Mouse (Mus musculus): Measurements from ENCODE around the gene Gm13277.
"Not testable (repeated sequence)": the region's sequence is repeated elsewhere in the genome, so short reads cannot be mapped to it uniquely, and the experiment has no call there.

Gene Gm13277

DNA sequence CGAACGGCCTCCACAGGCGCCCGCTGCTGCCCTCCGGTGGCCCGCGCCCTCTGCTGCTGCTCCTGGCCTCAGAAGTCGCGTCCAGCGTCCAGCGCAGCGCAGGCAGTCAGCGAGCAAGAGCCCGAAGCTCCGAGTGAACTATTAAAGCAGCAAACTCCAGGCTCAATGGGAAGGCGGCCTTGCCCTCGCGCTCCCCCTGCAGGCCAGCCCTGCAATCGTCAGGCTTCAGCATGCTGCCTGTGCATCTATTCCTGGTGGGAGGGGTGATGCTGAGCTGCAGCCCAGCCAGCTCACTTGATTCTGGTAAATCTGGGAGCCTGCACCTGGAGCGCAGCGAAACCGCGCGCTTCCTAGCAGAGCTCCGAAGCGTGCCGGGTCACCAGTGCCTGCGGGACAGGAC lies at the start of gene Gm13277:
Gene Gm13277, plus strand, starts transcription at position 231 of the 400 bp plus-strand sequence.
- DNase-seq (ENCODE audit: low read depth, low spot score), result not testable (repeated sequence)

DNA sequence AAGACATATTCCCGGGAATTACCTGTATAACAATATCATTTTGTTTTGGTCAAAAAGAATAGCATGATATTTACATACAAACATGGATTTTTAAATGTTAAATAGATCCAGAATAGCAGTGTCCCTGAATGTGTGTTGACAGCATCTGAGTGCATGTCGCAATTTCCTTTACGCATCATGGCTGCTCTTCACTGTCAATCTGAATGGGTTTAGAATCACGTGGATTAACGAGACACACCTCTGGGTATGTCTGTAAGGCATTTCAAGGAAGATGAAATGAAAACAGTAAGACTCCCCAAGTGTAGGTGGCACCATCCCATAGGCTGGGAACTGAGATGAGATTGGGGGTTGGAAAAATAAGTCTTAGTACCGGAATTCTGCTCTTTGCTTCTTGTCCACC lies 49.4 kb upstream of the Gm13277 start:
- DNase-seq (ENCODE audit: low read depth, low spot score), result no peak

DNA sequence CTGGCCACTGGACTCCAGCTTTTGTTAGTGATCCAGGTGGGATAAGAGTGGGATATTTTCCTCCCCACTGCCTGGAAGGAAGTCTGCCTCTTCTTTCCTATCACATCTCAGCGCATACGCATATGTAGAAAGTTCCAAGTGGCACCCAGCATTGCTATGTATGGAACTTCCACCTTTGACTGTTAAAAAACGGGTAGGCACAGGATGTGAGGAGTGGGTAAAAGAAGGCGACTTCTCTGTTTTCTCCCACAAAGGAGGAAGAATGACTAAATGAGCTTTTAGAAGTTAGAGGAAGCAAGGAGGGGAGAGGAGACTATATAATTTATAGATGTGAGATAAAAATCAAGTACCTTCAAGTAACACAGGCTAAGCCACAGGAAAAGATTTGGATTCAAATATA lies 47.0 kb upstream of the Gm13277 start:
- DNase-seq (ENCODE audit: low read depth, low spot score), result no peak

DNA sequence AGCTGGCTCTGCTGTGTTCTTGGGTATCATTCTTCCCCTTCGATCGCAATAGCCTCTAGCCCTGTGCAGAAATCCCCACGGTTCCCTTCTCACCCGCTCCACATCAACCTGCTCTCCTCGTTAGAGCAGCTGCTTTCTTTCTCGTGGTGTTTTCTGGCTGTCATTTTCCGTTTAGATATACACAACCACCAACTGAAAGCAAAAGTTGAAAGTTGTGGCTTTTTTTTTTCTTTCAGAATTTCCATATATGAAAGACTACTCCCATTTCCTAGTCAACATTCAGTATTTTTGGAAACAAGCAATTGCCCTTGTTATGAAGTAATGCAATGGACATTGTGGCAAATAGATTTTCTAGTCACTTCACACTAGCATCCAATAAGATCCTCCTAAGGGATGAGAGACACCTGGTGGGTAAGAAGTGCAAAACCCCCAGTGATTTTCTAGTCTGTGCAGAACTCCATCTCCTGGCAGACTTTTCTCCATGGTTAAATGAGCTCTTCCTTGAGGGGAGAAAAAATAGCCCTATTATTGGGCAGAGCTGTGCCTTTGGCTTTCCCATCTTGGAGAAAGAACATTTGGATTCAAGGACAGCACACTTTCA lies 45.6 kb upstream of the Gm13277 start:
- DNase-seq (ENCODE audit: low read depth, low spot score), result no peak

DNA sequence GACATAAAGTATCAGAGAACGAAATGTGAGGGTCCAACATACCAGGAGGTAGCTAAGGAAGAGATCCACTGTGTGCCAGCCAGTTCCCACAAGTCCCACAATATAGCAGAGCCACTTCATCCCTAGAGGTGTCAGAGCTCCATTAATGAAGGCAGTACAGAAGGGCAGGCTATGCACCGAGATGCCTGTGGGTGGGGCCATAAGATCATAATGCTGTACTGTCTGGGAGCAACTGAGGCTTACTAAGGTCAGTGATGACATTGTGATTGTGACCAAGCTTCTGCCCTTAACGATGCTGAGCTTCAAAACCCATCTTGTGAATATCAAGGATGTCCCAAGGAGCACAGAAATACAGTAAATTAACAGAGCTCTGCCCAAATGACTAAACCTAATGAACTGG lies 44.2 kb upstream of the Gm13277 start:
- DNase-seq (ENCODE audit: low read depth, low spot score), result no peak

DNA sequence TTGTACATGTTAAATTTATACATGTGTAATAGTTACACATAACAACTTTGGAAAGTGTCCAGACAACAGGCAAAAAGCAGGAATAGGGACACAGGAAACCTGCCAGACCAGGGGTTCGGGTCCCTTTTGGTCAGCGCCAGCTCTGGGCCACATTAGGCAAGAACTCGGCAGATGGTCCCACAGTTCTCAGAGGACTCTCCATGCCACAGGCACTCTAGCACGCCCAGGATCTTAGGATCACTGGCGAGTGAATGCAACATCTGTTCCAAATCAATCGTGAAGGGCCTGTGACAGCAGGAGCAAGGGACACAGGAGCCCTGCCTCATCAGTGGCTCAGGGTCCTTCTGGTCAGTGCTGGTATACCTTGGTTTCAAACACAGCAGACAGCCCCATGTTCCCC lies 38.5 kb upstream of the Gm13277 start:
- no peak for DNase-seq (ENCODE audit: low read depth, low spot score)

DNA sequence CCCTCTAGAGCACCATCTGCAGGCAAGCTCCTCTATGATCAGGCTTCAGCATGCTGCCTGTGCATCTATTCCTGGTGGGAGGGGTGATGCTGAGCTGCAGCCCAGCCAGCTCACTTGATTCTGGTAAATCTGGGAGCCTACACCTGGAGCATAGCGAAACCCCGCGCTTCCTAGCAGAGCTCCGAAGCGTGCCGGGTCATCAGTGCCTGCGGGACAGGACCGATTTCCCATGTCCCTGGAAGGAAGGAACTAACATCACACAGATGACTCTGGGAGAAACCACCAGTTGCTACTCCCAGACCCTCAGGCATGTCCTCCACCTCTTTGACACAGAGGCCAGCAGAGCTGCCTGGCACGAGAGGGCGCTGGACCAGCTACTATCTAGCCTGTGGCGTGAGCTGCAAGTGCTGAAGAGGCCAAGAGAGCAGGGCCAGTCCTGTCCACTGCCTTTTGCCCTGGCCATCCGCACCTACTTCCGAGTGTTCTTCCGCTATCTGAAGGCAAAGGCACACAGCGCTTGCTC lies 33.6 kb upstream of the Gm13277 start, which contains the start of gene Gm13271:
Gene Gm13271, plus strand, starts transcription at position 51 of the 523 bp plus-strand sequence.
- not testable (repeated sequence) for DNase-seq (ENCODE audit: low read depth, low spot score)

DNA sequence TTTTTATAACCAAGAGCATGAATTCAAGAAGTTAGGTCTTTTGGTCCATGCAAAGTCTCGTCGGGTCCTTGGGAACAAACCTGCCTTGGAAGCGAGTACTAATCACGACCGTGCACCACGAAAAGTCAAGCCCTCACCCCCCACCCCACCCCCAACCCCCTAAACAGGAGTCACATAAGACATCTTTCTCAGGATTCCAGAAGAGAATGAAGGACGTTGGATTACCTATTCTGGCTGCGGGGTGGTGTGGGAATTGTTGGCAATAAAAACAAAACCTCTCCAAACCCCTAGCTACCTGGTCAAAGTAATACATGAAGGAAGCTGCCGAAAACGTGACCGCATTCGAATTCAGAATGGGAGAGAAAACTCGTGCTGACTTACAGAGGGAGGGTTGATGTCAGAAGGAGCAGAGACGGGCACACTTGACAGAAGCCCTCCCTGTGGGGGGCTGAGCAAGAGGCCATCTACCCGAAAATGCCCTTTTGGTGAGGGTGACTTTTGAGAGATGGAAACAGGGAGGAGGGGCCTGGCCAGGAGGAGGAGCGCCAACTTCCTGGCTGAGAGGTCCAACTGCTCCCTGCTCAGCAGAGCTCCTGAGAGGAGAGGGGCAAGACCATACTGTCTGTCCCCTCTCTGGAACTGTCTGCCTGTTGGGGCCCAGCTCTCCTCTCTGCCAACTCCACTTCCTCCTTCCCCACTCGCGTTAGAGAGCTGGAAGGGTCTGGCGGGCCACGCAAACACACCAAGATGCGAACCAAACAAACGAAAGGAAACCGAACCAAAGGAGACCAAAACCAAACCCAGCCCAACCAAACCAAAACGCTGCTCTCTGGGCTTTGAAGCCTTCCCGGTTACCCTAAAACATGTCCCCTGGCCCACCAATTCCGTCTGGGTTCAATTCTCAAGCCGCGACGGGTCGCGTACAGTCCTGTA lies 31.6 kb upstream of the Gm13277 start:
- DNase-seq (ENCODE audit: low read depth, low spot score), result not testable (repeated sequence)

DNA sequence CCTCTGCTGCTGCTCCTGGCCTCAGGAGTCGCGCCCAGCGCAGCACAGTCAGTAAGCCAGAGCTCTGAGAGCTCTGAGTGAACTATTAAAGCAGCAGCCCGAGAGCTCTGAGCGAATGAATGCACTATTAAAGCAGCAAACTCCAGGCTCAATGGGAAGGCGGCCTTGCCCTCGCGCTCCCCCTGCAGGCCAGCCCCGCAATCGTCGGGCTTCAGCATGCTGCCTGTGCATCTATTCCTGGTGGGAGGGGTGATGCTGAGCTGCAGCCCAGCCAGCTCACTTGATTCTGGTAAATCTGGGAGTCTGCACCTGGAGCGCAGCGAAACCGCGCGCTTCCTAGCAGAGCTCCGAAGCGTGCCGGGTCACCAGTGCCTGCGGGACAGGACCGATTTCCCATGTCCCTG lies 30.8 kb upstream of the Gm13277 start:
- DNase-seq (ENCODE audit: low read depth, low spot score), result peak; percentile 80

DNA sequence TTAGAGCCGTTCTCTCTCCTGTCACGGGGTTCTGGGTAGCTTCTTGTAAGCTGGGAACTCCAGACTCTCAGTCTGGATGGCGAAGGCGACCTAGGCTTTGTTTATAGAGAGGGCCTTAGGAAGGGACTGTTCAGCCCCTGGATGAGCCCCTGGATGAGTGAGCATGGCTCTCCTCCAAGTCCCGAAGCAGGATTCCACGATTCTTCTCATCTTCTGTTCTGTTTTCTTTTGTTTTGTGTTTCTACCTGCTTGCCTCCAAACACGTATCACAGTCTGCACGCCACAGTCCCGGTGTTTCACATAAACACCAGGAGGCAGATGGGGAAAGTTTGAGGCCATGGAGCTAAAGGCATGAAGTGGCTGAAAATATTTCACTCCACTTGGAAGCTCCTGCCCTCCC lies 29.7 kb upstream of the Gm13277 start:
- not testable (repeated sequence) for DNase-seq (ENCODE audit: low read depth, low spot score)

DNA sequence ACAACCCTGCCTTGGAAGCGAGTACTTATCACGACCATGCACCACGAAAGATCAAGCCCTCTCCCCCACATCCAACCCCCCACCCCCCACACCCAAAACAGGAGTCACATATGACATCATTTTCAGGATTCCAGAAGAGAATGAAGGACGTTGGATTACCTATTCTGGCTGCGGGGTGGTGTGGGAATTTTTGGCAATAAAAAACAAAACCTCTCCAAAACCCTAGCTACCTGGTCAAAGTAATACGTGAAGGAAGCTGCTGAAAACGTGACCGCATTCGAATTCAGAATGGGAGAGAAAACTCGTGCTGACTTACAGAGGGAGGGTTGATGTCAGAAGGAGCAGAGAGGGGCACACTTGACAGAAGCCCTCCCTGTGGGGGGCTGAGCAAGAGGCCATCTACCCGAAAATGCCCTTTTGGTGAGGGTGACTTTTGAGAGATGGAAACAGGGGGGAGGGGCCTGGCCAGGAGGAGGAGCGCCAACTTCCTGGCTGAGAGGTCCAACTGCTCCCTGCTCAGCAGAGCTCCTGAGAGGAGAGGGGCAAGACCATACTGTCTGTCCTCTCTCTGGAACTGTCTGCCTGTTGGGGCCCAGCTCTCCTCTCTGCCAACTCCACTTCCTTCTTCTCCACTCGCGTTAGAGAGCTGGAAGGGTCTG lies 28.7 kb upstream of the Gm13277 start, which contains the start of gene Gm13283:
Gene Gm13283, plus strand, starts transcription at position 510 of the 659 bp plus-strand sequence.
- DNase-seq (ENCODE audit: low read depth, low spot score), result not testable (repeated sequence)

DNA sequence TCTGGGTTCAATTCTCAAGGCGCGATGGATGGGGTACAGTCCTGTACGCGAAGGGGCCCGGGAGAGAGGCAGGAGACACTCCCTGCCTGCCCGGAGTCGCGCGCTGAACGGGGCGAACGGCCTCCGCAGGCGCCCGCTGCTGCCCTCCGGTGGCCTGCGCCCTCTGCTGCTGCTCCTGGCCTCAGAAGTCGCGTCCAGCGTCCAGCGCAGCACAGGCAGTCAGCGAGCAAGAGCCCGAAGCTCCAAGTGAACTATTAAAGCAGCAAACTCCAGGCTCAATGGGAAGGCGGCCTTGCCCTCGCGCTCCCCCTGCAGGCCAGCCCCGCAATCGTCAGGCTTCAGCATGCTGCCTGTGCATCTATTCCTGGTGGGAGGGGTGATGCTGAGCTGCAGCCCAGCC lies 28.0 kb upstream of the Gm13277 start:
- DNase-seq (ENCODE audit: low read depth, low spot score), result peak; percentile 75

DNA sequence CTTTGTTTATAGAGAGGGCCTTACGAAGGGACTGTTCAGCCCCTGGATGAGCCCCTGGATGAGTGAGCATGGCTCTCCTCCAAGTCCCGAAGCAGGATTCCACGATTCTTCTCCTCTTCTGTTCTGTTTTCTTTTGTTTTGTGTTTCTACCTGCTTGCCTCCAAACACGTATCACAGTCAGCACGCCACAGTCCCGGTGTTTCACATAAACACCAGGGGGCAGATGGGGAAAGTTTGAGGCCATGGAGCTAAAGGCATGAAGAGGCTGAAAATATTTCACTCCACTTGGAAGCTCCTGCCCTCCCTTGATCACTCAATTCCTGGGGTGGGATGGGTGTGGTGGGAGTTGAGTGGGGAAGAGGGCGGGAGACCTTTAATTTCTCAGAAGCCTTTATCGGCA lies 26.7 kb upstream of the Gm13277 start:
- DNase-seq (ENCODE audit: low read depth, low spot score), result not testable (repeated sequence)

DNA sequence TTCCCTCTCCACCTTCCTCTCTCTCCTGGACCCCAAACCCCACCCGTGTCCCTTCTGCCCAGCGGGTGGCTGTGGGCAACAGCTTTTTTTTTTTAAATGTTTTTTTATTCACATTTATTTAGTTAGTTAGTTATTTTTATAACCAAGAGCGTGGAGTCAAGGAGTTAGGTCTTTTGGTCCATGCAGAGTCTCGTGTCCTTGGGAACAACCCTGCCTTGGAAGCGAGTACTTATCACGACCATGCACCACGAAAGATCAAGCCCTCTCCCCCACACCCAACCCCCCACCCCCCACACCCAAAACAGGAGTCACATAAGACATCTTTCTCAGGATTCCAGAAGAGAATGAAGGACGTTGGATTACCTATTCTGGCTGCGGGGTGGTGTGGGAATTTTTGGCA lies 26.1 kb upstream of the Gm13277 start:
- DNase-seq (ENCODE audit: low read depth, low spot score), result not testable (repeated sequence)

DNA sequence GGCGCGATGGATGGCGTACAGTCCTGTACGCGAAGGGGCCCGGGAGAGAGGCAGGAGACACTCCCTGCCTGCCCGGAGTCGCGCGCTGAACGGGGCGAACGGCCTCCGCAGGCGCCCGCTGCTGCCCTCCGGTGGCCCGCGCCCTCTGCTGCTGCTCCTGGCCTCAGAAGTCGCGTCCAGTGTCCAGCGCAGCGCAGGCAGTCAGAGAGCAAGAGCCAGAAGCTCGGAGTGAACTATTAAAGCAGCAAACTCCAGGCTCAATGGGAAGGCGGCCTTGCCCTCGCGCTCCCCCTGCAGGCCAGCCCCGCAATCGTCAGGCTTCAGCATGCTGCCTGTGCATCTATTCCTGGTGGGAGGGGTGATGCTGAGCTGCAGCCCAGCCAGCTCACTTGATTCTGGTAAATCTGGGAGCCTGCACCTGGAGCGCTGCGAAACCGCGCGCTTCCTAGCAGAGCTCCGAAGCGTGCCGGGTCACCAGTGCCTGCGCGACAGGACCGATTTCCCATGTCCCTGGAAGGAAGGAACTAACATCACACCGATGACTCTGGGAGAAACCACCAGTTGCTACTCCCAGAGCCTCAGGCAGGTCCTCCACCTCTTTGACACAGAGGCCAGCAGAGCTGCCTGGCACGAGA lies 24.9 kb upstream of the Gm13277 start:
- DNase-seq (ENCODE audit: low read depth, low spot score), result peak; percentile 43

DNA sequence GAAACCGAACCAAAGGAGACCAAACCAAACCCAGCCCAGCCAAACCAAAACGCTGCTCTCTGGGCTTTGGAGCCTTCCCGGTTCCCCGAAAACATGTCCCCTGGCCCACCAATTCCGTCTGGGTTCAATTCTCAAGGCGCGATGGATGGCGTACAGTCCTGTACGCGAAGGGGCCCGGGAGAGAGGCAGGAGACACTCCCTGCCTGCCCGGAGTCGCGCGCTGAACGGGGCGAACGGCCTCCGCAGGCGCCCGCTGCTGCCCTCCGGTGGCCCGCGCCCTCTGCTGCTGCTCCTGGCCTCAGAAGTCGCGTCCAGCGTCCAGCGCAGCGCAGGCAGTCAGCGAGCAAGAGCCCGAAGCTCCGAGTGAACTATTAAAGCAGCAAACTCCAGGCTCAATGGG lies 14.9 kb upstream of the Gm13277 start, which contains the start of gene Gm13290:
Gene Gm13290, plus strand, starts transcription at position 301 of the 400 bp plus-strand sequence.
- not testable (repeated sequence) for DNase-seq (ENCODE audit: low read depth, low spot score)

DNA sequence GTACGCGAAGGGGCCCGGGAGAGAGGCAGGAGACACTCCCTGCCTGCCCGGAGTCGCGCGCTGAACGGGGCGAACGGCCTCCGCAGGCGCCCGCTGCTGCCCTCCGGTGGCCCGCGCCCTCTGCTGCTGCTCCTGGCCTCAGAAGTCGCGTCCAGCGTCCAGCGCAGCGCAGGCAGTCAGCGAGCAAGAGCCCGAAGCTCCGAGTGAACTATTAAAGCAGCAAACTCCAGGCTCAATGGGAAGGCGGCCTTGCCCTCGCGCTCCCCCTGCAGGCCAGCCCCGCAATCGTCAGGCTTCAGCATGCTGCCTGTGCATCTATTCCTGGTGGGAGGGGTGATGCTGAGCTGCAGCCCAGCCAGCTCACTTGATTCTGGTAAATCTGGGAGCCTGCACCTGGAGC lies 11.8 kb upstream of the Gm13277 start, which contains the start of gene Gm13289:
Gene Gm13289, plus strand, starts transcription at position 301 of the 400 bp plus-strand sequence.
- DNase-seq (ENCODE audit: low read depth, low spot score), result not testable (repeated sequence)

DNA sequence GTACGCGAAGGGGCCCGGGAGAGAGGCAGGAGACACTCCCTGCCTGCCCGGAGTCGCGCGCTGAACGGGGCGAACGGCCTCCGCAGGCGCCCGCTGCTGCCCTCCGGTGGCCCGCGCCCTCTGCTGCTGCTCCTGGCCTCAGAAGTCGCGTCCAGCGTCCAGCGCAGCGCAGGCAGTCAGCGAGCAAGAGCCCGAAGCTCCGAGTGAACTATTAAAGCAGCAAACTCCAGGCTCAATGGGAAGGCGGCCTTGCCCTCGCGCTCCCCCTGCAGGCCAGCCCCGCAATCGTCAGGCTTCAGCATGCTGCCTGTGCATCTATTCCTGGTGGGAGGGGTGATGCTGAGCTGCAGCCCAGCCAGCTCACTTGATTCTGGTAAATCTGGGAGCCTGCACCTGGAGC lies 8.9 kb upstream of the Gm13277 start, which contains the start of gene Gm13272:
Gene Gm13272, plus strand, starts transcription at position 301 of the 400 bp plus-strand sequence.
- not testable (repeated sequence) for DNase-seq (ENCODE audit: low read depth, low spot score)

DNA sequence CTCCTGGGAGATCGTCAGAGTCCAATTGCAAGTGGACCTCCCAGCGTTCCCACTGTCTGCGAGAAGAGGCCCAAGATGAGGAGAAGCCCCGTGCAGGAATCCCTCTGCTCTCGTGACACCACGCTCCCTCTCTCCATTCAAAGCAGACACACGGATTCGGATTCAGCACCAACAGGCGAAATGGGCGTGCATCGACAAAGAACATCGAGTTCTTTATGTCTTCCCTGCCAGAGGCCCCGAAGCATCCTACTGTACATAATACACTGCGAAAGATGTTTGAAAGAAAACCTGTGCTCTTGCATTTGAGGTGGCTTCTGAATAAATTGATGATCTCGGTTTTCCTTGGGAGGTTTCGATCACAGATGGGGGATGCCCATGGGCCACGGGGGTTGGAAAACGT lies 8.1 kb upstream of the Gm13277 start:
- not testable (repeated sequence) for DNase-seq (ENCODE audit: low read depth, low spot score)

DNA sequence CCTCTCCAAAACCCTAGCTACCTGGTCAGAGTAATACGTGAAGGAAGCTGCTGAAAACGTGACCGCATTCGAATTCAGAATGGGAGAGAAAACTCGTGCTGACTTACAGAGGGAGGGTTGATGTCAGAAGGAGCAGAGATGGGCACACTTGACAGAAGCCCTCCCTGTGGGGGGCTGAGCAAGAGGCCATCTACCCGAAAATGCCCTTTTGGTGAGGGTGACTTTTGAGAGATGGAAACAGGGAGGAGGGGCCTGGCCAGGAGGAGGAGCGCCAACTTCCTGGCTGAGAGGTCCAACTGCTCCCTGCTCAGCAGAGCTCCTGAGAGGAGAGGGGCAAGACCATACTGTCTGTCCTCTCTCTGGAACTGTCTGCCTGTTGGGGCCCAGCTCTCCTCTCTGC lies 6.6 kb upstream of the Gm13277 start, which contains the start of gene Ifnz:
Gene Ifnz, plus strand, starts transcription at position 301 of the 400 bp plus-strand sequence.
- DNase-seq (ENCODE audit: low read depth, low spot score), result not testable (repeated sequence)

DNA sequence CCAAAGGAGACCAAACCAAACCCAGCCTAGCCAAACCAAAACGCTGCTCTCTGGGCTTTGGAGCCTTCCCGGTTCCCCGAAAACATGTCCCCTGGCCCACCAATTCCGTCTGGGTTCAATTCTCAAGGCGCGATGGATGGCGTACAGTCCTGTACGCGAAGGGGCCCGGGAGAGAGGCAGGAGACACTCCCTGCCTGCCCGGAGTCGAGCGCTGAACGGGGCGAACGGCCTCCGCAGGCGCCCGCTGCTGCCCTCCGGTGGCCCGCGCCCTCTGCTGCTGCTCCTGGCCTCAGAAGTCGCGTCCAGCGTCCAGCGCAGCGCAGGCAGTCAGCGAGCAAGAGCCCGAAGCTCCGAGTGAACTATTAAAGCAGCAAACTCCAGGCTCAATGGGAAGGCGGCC lies 6.1 kb upstream of the Gm13277 start:
- not testable (repeated sequence) for DNase-seq (ENCODE audit: low read depth, low spot score)

All from retina, postnatal 7 days (tissue).